Mouse (Mus musculus): Measurements from ENCODE around the gene Lrp1. TPM values are rescaled to one million over a fixed set of nuclear protein-coding genes. Genes with fewer than 3 reads are reported as not detected.

Lrp1 gene
- 2.9 to 5.1 TPM (median 3.5 TPM) in 4 replicates for total RNA-seq (2023)

GRCm38 (mm10) chr10:127620406-127621190, at the start of gene Lrp1:
Gene Lrp1 (minus strand): TSS chr10:127621148.

GRCm38 (mm10) chr10:127668093-127669050, 47.4 kb upstream of the Lrp1 start, which contains the start of gene Nab2:
Gene Nab2 (minus strand): TSS chr10:127668568.

GRCm38 (mm10) chr10:127666501-127667268, 45.7 kb upstream of the Lrp1 start, which contains the start of gene Nemp1:
Gene Nemp1 (plus strand): TSS chr10:127666901.

GRCm38 (mm10) chr10:127642772-127643552, 22.0 kb upstream of the Lrp1 start, which contains the start of gene Stat6:
Gene Stat6 (plus strand): TSS chr10:127642986.

GRCm38 (mm10) chr10:127534036-127534928, 86.7 kb downstream of the Lrp1 start, which contains the start of gene Nxph4:
Gene Nxph4 (minus strand): TSS chr10:127534559.

GRCm38 (mm10) chr10:127522088-127522581, 98.8 kb downstream of the Lrp1 start, which contains the start of gene Shmt2:
Gene Shmt2 (minus strand): TSS chr10:127522444.

GRCm38 (mm10) chr10:127514764-127515163, 106.2 kb downstream of the Lrp1 start, which contains the start of gene Ndufa4l2:
Gene Ndufa4l2 (plus strand): TSS chr10:127514967.

GRCm38 (mm10) chr10:127500894-127501893, 119.8 kb downstream of the Lrp1 start, which contains the start of gene Stac3:
Gene Stac3 (plus strand): TSS chr10:127501686.

Other genes with a start within 250 kb of the Lrp1 start
- 107 to 131 TPM (median 121 TPM) in 4 replicates for gene R3hdm2, start 240.8 kb downstream of the Lrp1 start, total RNA-seq (2023)
- gene Stac3, start 119.5 kb downstream of the Lrp1 start, total RNA-seq (2023): 6.9 to 12.7 TPM (median 9.6 TPM) in 4 replicates
- gene Ndufa4l2, start 106.2 kb downstream of the Lrp1 start, total RNA-seq (2023): not detected in 4 replicates
- 49.9 to 65.4 TPM (median 64.7 TPM) in 4 replicates for gene Shmt2, start 98.7 kb downstream of the Lrp1 start, total RNA-seq (2023)
- gene Nxph4, start 86.6 kb downstream of the Lrp1 start, total RNA-seq (2023): not detected in 4 replicates
- gene Stat6, start 21.8 kb upstream of the Lrp1 start, total RNA-seq (2023): 230 to 250 TPM (median 232 TPM) in 4 replicates
- gene Nemp1, start 45.8 kb upstream of the Lrp1 start, total RNA-seq (2023): 10.0 to 15.6 TPM (median 13.7 TPM) in 4 replicates
- 34.1 to 42.9 TPM (median 40.1 TPM) in 4 replicates for gene Nab2, start 47.4 kb upstream of the Lrp1 start, total RNA-seq (2023)
- 0.17 to 0.27 TPM in 2 of 4 replicates, not detected in the others for gene Myo1a, start 84.0 kb upstream of the Lrp1 start, total RNA-seq (2023)
- not detected in 4 replicates for gene Tac2, start 103.3 kb upstream of the Lrp1 start, total RNA-seq (2023)
- 14.8 to 17.7 TPM (median 16.2 TPM) in 4 replicates for gene Zbtb39, start 118.4 kb upstream of the Lrp1 start, total RNA-seq (2023)
- gene Gpr182, start 130.6 kb upstream of the Lrp1 start, total RNA-seq (2023): not detected in 4 replicates
- gene Rdh1, start 138.6 kb upstream of the Lrp1 start, total RNA-seq (2023): 0.18 to 0.50 TPM in 2 of 4 replicates, not detected in the others
- gene Rdh16f1, start 138.6 kb upstream of the Lrp1 start, total RNA-seq (2023): not detected in 4 replicates
- gene Rdh9, start 155.2 kb upstream of the Lrp1 start, total RNA-seq (2023): 0.41 to 0.43 TPM in 2 of 4 replicates, not detected in the others
- gene Rdh16, start 180.0 kb upstream of the Lrp1 start, total RNA-seq (2023): not detected in 4 replicates
- gene Rdh19, start 228.8 kb upstream of the Lrp1 start, total RNA-seq (2023): not detected in 4 replicates
- gene Rdh16f2, start 245.3 kb upstream of the Lrp1 start, total RNA-seq (2023): not detected in 4 replicates

All from B cell, adult 62 days (primary cell).